Mouse (Mus musculus): ENCODE data around the gene Rpp25. TPM values are rescaled to one million over a fixed set of nuclear protein-coding genes. Genes with fewer than 3 reads are reported as not detected.

Rpp25 gene
- not detected for polyA plus RNA-seq (2017; shearing (Covaris generic))

DNA sequence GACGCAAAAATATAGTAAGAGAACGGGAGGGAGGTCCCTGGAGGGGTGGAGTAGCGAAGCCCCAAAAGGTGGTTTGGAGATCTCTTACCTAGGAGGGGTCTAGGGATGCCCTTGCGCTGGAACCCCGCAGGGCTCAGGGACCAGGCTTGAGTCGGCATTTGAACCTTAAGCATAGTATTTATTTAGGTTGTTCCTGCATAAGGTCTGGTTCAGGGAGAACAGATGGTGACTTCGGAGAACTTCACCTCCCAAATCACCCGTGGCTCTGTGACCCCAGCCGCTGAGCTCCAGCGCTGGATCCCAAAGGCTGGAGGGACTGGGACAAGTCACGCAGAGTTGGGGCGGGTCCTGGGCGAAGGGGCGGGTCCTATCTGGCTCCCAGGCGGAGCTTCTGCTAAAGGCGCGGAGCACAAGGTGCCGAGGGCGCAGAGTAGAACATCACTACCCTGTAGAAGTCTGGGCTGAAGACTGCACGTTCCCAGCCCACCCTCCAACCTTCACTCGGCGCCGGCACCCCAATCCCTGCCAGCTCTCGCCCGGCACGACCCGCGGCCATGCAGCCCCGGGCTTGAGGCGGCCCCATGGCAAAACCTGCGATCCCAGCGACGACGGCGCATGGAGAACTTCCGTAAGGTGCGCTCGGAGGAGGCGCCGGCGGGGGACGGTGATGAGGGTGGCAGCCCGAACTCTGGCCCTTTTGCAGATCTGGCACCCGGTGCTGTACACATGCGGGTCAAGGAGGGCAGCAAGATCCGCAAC lies at the start of gene Rpp25:
TSS of gene Rpp25 (plus strand) at position 405 of the 759 bp plus-strand sequence.

DNA sequence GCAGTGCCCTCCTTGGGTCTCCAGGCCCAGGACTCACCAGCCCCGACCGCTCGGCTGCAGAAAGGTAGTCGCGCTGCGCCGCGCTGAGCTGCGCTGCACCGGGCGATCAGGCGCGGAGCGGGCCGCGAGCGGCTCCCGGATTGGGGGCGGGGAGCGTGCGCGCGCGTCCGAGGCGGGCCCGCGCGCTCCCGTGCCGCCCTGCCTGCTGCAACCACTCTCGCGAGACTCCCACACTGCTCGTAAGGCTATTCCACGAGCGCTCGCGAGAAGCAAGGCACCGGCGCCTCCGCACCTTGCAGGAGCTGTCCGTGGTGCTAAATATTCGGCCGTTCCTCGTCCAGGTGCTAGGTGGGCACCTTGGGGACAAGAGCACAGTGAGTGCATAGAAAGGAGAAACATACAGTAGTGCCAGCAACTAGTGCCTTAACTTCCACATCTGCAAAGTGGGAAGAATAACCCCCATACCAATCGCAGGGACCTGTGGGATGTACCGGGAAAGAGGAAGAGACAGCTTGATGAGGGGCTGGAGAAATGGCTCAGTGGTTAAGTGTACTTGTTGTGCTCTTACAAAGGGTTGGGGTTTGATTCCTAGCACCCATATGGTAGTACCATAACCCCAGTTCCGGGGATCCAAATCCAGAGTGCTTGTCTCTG lies 35.8 kb upstream of the Rpp25 start, which contains the start of gene Scamp5:
TSS of gene Scamp5 (minus strand) at position 165 of the 654 bp plus-strand sequence.

DNA sequence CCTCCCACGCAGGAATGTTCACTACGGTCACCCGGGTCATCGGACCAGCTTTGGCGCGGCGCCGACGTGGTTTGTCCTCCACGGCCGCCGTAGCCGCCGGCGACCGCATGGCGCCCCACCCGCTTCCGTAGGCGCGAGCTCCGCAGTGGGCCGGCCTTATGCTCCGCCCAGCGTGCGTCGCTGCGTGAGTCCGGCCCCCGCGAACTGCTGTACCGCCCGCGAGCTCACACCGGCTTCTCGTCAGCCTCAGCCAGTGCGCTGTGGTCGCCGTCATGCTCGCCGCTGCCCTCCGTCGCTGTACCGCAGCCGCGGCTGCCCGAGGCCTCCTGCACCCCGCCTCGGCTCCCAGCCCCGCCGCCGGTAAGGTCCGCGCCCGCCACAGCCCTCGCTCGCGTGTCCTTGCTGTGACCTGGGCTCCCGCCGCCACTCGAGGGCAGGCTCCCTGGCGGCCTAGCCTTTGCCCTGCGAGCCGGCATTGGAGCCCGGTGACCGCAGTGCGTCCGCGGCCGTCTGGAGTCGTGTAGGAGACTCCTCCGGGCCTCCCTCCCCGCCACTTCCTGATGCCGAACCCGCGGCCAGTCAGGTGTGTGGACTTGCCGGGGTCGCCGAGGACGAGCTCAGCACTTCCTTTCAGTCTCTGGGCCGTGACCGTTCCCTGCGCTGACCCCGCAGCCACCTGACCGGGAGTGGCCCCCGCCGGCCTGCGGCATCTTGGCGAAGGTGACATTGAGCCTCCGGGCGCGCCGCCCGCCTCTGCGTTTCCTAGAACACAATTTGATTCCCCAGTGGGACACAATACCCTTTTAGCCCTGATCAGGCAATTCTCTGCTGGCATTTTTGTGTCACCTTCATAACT lies 17.5 kb downstream of the Rpp25 start, which contains the start of gene Cox5a:
TSS of gene Cox5a (plus strand) at position 219 of the 856 bp plus-strand sequence.

DNA sequence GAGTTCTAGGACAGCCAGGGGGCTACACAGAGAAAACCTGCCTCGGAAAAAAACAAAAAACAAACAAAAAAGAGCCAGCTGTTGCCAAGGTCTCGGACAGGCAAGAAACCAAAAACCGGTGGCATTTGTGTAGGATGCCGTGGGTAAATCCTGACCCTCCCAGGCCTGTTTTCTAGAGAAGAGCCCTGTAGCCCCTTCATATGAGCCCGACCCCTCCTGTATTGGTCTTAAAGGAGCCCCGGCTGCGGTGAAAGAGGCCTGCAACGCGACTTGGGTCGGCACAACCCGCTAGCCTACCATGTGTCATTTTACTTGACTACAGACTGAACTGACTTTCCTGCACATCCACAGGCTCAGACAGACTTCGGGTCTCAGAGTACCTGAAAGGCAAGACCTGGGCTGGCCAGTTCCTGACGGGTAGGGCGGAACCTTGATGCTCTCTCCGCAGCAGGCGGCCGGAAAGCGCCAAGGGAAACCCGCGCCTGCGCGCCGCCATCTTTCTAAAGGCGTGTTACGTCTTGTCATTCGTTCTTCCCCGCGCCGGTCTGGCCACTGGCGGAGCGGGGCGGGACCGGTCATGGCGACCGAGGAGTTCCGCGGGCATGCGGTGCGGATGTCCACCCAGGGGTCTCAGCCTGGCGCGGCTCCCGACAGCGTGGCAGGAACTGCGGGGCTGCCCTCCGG lies 33.4 kb downstream of the Rpp25 start, which contains the start of gene Fam219b:
TSS of gene Fam219b (plus strand) at position 485 of the 684 bp plus-strand sequence.

DNA sequence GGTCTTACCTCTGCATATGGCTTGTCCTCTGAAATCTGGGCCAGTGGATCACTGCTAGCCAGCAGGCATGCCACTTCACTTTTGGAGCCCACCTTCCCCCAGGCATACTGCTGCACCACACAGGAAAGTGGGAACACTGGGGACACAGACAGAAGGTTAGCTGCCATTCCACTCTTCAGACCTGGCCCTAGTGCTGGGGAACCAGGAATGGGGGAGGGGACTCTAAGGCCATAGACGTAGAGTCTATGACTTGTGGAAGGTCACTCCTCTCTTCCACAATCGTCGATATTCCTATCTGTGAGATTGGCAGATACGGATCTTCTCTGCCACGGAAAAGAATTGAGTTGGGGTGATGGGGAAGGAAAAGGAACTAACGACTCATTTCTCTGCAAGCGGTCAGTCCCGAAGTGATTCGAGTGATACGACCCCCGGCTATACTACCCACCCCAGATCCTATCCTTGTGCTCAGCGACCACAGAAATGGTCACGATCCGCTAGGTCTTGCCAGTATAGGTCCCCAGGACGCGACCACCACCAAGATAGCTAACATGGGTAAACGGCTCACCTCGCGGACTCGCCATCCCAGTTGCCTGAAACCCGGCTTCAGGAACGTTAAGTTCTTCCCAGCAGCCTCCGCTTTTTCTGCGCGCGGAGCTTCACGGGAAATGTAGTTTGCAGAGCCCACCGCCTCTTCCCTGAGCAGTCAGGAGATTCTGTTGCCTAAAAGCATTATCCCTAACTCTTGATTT lies 48.5 kb downstream of the Rpp25 start, which contains the start of gene Mpi:
TSS of gene Mpi (minus strand) at position 625 of the 749 bp plus-strand sequence.

Other genes starting within 250 kb of the Rpp25 start
- 16.6 TPM for gene 1700017B05Rik, start 241.4 kb upstream of the Rpp25 start, polyA plus RNA-seq (2017; shearing (Covaris generic))
- gene Ppcdc, start 63.9 kb upstream of the Rpp25 start, polyA plus RNA-seq (2017; shearing (Covaris generic)): 87.5 TPM
- not detected for gene Scamp5, start 36.0 kb upstream of the Rpp25 start, polyA plus RNA-seq (2017; shearing (Covaris generic))
- gene Cox5a, start 17.2 kb downstream of the Rpp25 start, polyA plus RNA-seq (2017; shearing (Covaris generic)): 242 TPM
- 9.4 TPM for gene Fam219b, start 33.5 kb downstream of the Rpp25 start, polyA plus RNA-seq (2017; shearing (Covaris generic))
- 8.4 TPM for gene Mpi, start 48.7 kb downstream of the Rpp25 start, polyA plus RNA-seq (2017; shearing (Covaris generic))
- gene Scamp2, start 56.9 kb downstream of the Rpp25 start, polyA plus RNA-seq (2017; shearing (Covaris generic)): 74.7 TPM
- gene Ulk3, start 85.4 kb downstream of the Rpp25 start, polyA plus RNA-seq (2017; shearing (Covaris generic)): 52.3 TPM
- gene Cplx3, start 102.3 kb downstream of the Rpp25 start, polyA plus RNA-seq (2017; shearing (Covaris generic)): not detected
- gene Lman1l, start 116.7 kb downstream of the Rpp25 start, polyA plus RNA-seq (2017; shearing (Covaris generic)): not detected
- gene Csk, start 149.6 kb downstream of the Rpp25 start, polyA plus RNA-seq (2017; shearing (Covaris generic)): 109 TPM
- not detected for gene Cyp1a2, start 179.7 kb downstream of the Rpp25 start, polyA plus RNA-seq (2017; shearing (Covaris generic))
- 0.14 TPM for gene Cyp1a1, start 183.9 kb downstream of the Rpp25 start, polyA plus RNA-seq (2017; shearing (Covaris generic))
- gene Edc3, start 204.5 kb downstream of the Rpp25 start, polyA plus RNA-seq (2017; shearing (Covaris generic)): 30.3 TPM

All from effector memory CD4-positive, alpha-beta T cell, adult 5 months (primary cell).